In the genomic region with DNA sequence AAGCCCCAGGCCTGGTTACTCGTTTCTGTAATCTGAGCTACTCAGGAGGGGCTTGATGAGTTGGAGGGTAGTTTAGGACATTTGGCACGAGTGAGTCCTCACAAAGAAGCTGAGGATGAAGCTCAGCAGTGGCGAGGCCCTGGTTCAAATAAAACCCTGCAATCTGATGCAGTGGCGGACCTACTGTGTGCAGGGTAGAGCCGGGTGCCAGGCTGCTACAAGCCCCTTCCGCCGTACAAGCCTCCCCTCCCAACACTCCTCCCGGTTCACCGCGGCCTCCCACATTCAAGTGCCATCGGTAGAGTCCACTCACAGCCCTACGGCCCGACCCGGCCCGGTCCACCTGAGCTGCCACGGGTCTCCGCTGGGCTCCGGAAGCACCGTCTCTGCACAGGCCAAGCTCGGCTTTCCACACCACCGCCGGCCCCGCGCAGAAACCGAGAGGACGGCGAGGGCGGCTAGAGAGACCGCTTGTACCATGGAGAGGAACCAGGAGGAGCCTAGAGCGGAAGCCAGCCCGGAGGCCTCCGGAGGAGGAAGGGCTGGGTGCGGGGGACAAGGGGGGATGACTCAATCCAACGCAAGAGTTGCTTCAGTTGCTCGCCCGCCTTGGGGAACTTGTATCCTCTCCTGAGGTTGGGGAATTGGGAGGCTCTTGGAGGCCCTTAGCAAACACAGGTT, we compare ENCODE assay signal across 8 mouse cellular contexts. TPM values are rescaled to one million over a fixed set of nuclear protein-coding genes. Genes with fewer than 3 reads are reported as not detected.
A peak's percentile ranks its signal among the peaks of the same experiment; 100 is the strongest.
DNase-seq lines count a peak whose midpoint lies in the region; ATAC-seq lines count a peak whose summit lies in the region.

A gene (minus strand): TSS at position 466 of the 681 bp plus-strand sequence.

- peak within 1 kb of the TSS; percentile 49 for H3K27ac ChIP-seq in lung, embryonic 16.5 days (ENCODE audit: low read length)

- H3K9ac ChIP-seq in lung, embryonic 16.5 days (ENCODE audit: low read length) = peak within 1 kb of the TSS; percentile 99

- ATAC-seq in hematopoietic stem cell, adult 5-6 weeks (replicated peaks in 1 of 2; ENCODE audit: insufficient read depth in 1 of 2, low FRiP score in 2 of 2, low TSS enrichment in 1 of 2, low read depth in 1 of 2, poor library complexity in 2 of 2, severe bottlenecking in 2 of 2) = peak; percentile 99 to 100
- ATAC-seq in lung, embryonic 16.5 days (ENCODE audit: low read depth) = peak; percentile 99

- peaks cover 4% of the 10 kb centered on the region for H3K4me1 ChIP-seq in lung, embryonic 16.5 days (replicated peaks; ENCODE audit: control insufficient read depth, insufficient read depth, low read length)

- H3K4me2 ChIP-seq in lung, embryonic 16.5 days (ENCODE audit: low read depth, low read length) = peak within 1 kb of the TSS; percentile 76

- H3K36me3 ChIP-seq in lung, embryonic 16.5 days (ENCODE audit: control insufficient read depth, insufficient read depth, low read length) = 0 out of 2 replicates have a peak, but pooled peaks cover under 1% of the 10 kb centered on the region

- H3K4me3 ChIP-seq in lung, embryonic 16.5 days (ENCODE audit: low read length) = peak within 1 kb of the TSS; percentile 95

- WGBS in lung, embryonic 16.5 days = under 1% methylated on average over 36 of the region's 36 CpGs

- peak; percentile 79 for DNase-seq in MEL-GATA-1-ER (ENCODE audit: extremely low read depth, low read depth)
- DNase-seq in cerebellum, adult 8-10 months = peak; percentile 86
- DNase-seq in forelimb bud, embryonic 11.5 days (ENCODE audit: low read depth, low spot score) = peak; percentile 79
- peak; percentile 63 for DNase-seq in layer of hippocampus, adult 9-10 months (ENCODE audit: low spot score)
- peak; percentile 74 for DNase-seq in ovary, postnatal 10 days (ENCODE audit: low spot score)
- DNase-seq in thymus, postnatal 10 days (ENCODE audit: low spot score in 2 of 2) = peak; percentile 72 to 73

- no peaks in the 10 kb centered on the region for H3K27me3 ChIP-seq in lung, embryonic 16.5 days (ENCODE audit: control insufficient read depth, insufficient read depth, low read depth, low read length)

- H3K9me3 ChIP-seq in lung, embryonic 16.5 days (ENCODE audit: control insufficient read depth, low read length) = no peaks in the 10 kb centered on the region

RNA-seq across cellular contexts. Expression of the gene that starts here (rescaled TPM):
- total RNA-seq in hematopoietic stem cell, adult 5-6 weeks (2017) = 31.0 and 31.8 TPM in 2 replicates
- polyA plus RNA-seq in lung, embryonic 16.5 days (2015; fragmentation: Nextera tagmentation; extraction: Ambion mirVana) = 39.8 and 43.7 TPM in 2 replicates

Comparison
In these comparisons a context has a peak if more than half of its experiments do, and no peak if none do; other contexts are left out.
1. Peak in every context shown above with its lines: DNase-seq, ATAC-seq, H3K4me3 ChIP-seq and H3K27ac ChIP-seq.